Mouse (Mus musculus) limb, embryonic 14.5 days (tissue): Measurements from ENCODE around the gene C2cd5. TPM values are rescaled to one million over a fixed set of nuclear protein-coding genes. Genes with fewer than 3 reads are reported as not detected.

Experiments
- ATAC-seq: fragments of 200-750 bp; cut with Nextera tagmentation; 2 replicates; pipeline ENCODE4 v1.8.0; 2017; ENCODE audit warnings: low read depth, moderate number of reproducible peaks, moderate TSS enrichment; ENCODE audit not compliant: low FRiP score
- DNase-seq: peaks from one replicate; pipeline ENCODE4 v3.0.0-alpha.2; 2015; ENCODE audit warnings: low spot score
- H3K27ac ChIP-seq: fragments of 300-500 bp; sonication (generic); replicated peaks from 2 replicates; pipeline ENCODE4 v1.5.1; 2014; ENCODE audit warnings: low read depth, mild to moderate bottlenecking, low read length, moderate library complexity, mixed read lengths
- H3K27me3 ChIP-seq: fragments of 300-500 bp; sonication (generic); 2 replicates; pipeline ENCODE4 v1.6.1; 2014; ENCODE audit warnings: low read length, mixed read lengths; ENCODE audit not compliant: control insufficient read depth, insufficient read depth
- H3K36me3 ChIP-seq: fragments of 300-500 bp; sonication (generic); 2 replicates; pipeline ENCODE4 v1.6.1; 2014; ENCODE audit warnings: mild to moderate bottlenecking, low read length, moderate library complexity, mixed read lengths; ENCODE audit not compliant: control insufficient read depth, insufficient read depth
- H3K4me1 ChIP-seq: fragments of 300-500 bp; sonication (generic); 2 replicates; pipeline ENCODE4 v1.6.1; 2014; ENCODE audit warnings: antibody characterized with exemption, low read length, mixed read lengths; ENCODE audit not compliant: control insufficient read depth, insufficient read depth
- H3K4me2 ChIP-seq: fragments of 300-500 bp; sonication (generic); replicated peaks from 2 replicates; pipeline ENCODE4 v1.6.1; 2014; ENCODE audit warnings: low read depth, mild to moderate bottlenecking, low read length, moderate library complexity; ENCODE audit not compliant: severe bottlenecking
- H3K4me3 ChIP-seq: fragments of 300-500 bp; sonication (generic); replicated peaks from 2 replicates; pipeline ENCODE4 v1.5.1; 2014; ENCODE audit warnings: low read length
- H3K9ac ChIP-seq: fragments of 300-500 bp; sonication (generic); 2 replicates; pipeline ENCODE4 v1.6.1; 2014; ENCODE audit warnings: mild to moderate bottlenecking, low read depth, low read length, moderate library complexity; ENCODE audit not compliant: severe bottlenecking
- H3K9me3 ChIP-seq: fragments of 300-500 bp; sonication (generic); 2 replicates; pipeline ENCODE4 v1.6.1; 2016; ENCODE audit warnings: low read length; ENCODE audit not compliant: control insufficient read depth
- POLR2A ChIP-seq: fragments of 200-500 bp; IDR thresholded peaks from 2 replicates; pipeline ENCODE4 v1.8.0; 2012; ENCODE audit warnings: inconsistent platforms, mild to moderate bottlenecking, moderate library complexity, borderline replicate concordance; ENCODE audit not compliant: insufficient read depth, insufficient read length; ENCODE audit errors: extremely low read depth
- WGBS: fragments of 180-500 bp; shearing (Covaris S2); extraction: QIAGEN DNeasy Blood & Tissue Kit; methylation state at CpG from one replicate; pipeline ENCODE4 v1.1.7; 2014; 5-methylcytosine and 5-hydroxymethylcytosine counted together
- polyA plus RNA-seq, 2 experiments: library from polyadenylated mRNA; depleted of rRNA in 1 of 2; stranded (reverse) in 1 of 2; unstranded in 1 of 2; fragments of >200 nt; fragmentation: Nextera tagmentation in 1 of 2; extraction: Ambion mirVana in 1 of 2; gene quantifications; 2 replicates each; pipeline versions ENCODE4 v1.2.1 to v1.2.3; 2012 to 2014

The C2cd5 gene
- polyA plus RNA-seq, 2 experiments: 23.1 to 38.8 TPM

DNA sequence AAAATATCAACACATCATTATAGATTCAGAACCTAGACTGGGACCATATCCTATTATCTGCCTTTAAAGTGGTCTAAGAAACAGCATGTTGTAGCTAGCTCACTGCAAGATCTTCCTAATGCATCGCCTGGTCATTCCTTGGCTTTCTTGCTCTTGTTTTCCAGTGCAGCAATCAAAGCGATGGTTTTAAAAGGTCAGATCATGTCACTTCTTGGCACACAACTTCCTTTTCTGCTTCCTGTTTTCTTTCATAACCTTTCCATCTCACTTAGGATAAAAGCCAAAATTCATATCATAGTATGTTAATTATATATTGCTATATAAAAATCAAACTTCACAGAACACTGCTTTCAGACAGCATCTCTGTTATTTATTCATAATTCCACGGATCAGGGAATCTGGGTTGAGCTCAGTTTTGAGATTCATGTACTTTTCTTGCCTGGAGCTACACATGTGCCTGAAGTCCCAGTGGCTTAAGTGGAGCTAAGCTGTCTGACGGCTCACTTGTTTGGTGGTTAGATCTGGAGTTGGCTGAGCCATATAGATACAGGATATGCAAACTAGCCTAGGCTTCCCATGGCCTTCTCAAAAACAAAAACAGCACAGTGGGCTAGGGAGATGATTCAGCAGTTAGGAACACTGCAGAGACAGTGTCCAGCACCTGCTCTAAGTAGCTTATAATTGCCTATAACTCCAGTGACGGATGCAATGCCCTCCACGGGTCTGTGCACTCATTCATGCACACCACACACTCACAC lies 32.1 kb upstream of the C2cd5 start:
- Histone ChIP-seq H3K27ac (no peak overlapping the region), H3K9me3 (0 out of 2 replicates have a peak, but pooled peaks cover 10% of the 10 kb centered on the region), H3K4me3 (no peak overlapping the region), H3K36me3 (no peaks in the 10 kb centered on the region), H3K27me3 (no peaks in the 10 kb centered on the region), H3K4me1 (no peaks in the 10 kb centered on the region), H3K4me2 (no peak overlapping the region), H3K9ac (no peak overlapping the region)
- TF ChIP-seq POLR2A: no peak
- DNase-seq (no peak), ATAC-seq (no peak)
- WGBS: 67% methylated on average over 6 of the region's 6 CpGs

GRCm38 (mm10) chr6:143130411-143130810 lies 30.5 kb upstream of the C2cd5 start:
- TF ChIP-seq POLR2A: no peak
- Histone ChIP-seq H3K9me3 (0 out of 2 replicates have a peak, but pooled peaks cover 10% of the 10 kb centered on the region), H3K4me2 (no peak overlapping the region), H3K36me3 (no peaks in the 10 kb centered on the region), H3K27me3 (no peaks in the 10 kb centered on the region), H3K9ac (no peak overlapping the region), H3K4me3 (no peak overlapping the region), H3K27ac (no peak overlapping the region), H3K4me1 (no peaks in the 10 kb centered on the region)
- 83% methylated on average over 4 of the region's 4 CpGs for WGBS
- DNase-seq: no peak
- no peak for ATAC-seq

DNA sequence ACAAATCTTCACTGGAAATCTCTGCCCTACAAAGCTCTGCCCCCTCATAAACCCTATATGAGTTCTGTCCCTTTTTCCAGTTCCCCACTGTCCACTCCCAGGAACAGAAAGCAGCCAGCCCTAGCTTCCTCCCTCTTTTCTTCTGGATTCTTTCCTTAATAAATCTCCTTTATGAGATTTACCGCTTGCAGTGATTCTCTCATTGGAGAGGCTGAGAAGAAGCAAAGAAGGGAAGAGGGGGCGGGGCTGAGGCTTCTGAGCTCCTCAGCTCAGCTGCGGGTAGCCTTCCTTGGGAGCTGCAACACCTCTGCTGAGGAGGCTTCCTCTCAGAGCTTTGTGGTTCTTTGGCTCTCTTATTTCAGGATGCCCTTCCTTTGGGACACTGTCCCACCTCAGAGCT lies 30.0 kb upstream of the C2cd5 start:
- WGBS: 73% methylated on average over 3 of the region's 3 CpGs
- DNase-seq: no peak

GRCm38 (mm10) chr6:143129466-143129865 lies 29.5 kb upstream of the C2cd5 start:
- Histone ChIP-seq H3K9ac (no peak overlapping the region), H3K4me3 (no peak overlapping the region), H3K4me2 (no peak overlapping the region), H3K9me3 (0 out of 2 replicates have a peak, but pooled peaks cover 10% of the 10 kb centered on the region), H3K27me3 (no peaks in the 10 kb centered on the region), H3K4me1 (no peaks in the 10 kb centered on the region), H3K36me3 (no peaks in the 10 kb centered on the region), H3K27ac (no peak overlapping the region)
- ATAC-seq (no peak), DNase-seq (no peak)
- no peak for TF ChIP-seq POLR2A
- WGBS: 90% methylated on average over 7 of the region's 7 CpGs

More for the DNA sequence above, 30.0 kb upstream of the C2cd5 start:
- Histone ChIP-seq H3K36me3 (no peaks in the 10 kb centered on the region), H3K4me1 (no peaks in the 10 kb centered on the region), H3K9me3 (0 out of 2 replicates have a peak, but pooled peaks cover 10% of the 10 kb centered on the region), H3K27ac (no peak overlapping the region), H3K9ac (no peak overlapping the region), H3K4me3 (no peak overlapping the region), H3K4me2 (no peak overlapping the region), H3K27me3 (no peaks in the 10 kb centered on the region)
- TF ChIP-seq POLR2A: no peak
- no peak for ATAC-seq

DNA sequence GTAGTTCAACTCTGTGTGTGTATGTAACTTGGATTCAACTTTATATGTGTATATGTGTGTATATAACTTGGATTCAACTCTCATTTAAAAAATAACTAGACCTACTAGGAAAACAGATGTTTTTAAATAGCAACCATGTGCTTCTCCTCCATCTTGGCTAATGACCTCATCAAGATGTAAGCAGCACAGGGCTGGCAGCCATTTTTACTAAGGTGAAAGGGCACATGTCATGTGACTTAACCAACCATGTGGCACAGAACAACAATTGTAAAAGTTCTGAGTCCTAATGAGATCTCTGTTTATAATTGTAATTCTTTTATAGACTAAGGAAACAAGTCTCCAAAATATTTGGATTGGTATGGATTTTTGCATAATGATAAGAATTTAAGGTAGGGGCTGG lies 25.8 kb upstream of the C2cd5 start:
- no peak overlapping the region for H3K4me2 ChIP-seq
- no peak for TF ChIP-seq POLR2A
- no peak overlapping the region for H3K27ac ChIP-seq
- H3K4me1 ChIP-seq: no peaks in the 10 kb centered on the region
- no peaks in the 10 kb centered on the region for H3K36me3 ChIP-seq
- ATAC-seq (no peak), DNase-seq (no peak)
- H3K9ac ChIP-seq: no peak overlapping the region
- H3K9me3 ChIP-seq: 0 out of 2 replicates have a peak, but pooled peaks cover 10% of the 10 kb centered on the region
- no peaks in the 10 kb centered on the region for H3K27me3 ChIP-seq
- H3K4me3 ChIP-seq: no peak overlapping the region

- TF ChIP-seq POLR2A: no peak
- no peak overlapping the region for H3K4me3 ChIP-seq
- DNase-seq (no peak), ATAC-seq (no peak)
- no peaks in the 10 kb centered on the region for H3K4me1 ChIP-seq
- no peaks in the 10 kb centered on the region for H3K36me3 ChIP-seq
- no peaks in the 10 kb centered on the region for H3K9me3 ChIP-seq
- no peak overlapping the region for H3K27ac ChIP-seq
- no peak overlapping the region for H3K9ac ChIP-seq
- 84% methylated on average over 6 of the region's 6 CpGs for WGBS
- H3K27me3 ChIP-seq: no peaks in the 10 kb centered on the region
- H3K4me2 ChIP-seq: no peak overlapping the region
Measured at GRCm38 (mm10) chr6:143119325-143119724, 19.4 kb upstream of the C2cd5 start.
